Mouse (Mus musculus) limb, embryonic 13.5 days (tissue): ENCODE data around the gene Gm3409. TPM values are rescaled to one million over a fixed set of nuclear protein-coding genes. Genes with fewer than 3 reads are reported as not detected.
"Not testable (repeated sequence)": the region's sequence is repeated elsewhere in the genome, so short reads cannot be mapped to it uniquely, and the experiment has no call there.

Experiments used
- ATAC-seq: fragments of 200-750 bp; cut with Nextera tagmentation; 2 replicates; pipeline ENCODE4 v1.8.0; 2017; ENCODE audit warnings: low read depth, moderate number of reproducible peaks, moderate TSS enrichment; ENCODE audit not compliant: low FRiP score
- H3K27ac ChIP-seq: fragments of 300-500 bp; sonication (generic); 2 replicates; pipeline ENCODE4 v1.5.1; 2015; ENCODE audit warnings: inconsistent platforms, mild to moderate bottlenecking, moderate library complexity
- H3K27me3 ChIP-seq: fragments of 300-500 bp; sonication (generic); 2 replicates; pipeline ENCODE4 v1.6.1; 2015; ENCODE audit warnings: mild to moderate bottlenecking, inconsistent platforms
- H3K36me3 ChIP-seq: fragments of 300-500 bp; sonication (generic); 2 replicates; pipeline ENCODE4 v1.6.1; 2015; ENCODE audit warnings: inconsistent platforms, mild to moderate bottlenecking, moderate library complexity
- H3K4me1 ChIP-seq: fragments of 300-500 bp; sonication (generic); 2 replicates; pipeline ENCODE4 v1.6.1; 2015; ENCODE audit warnings: inconsistent platforms
- H3K4me2 ChIP-seq: fragments of 300-500 bp; sonication (generic); replicated peaks from 2 replicates; pipeline ENCODE4 v1.6.1; 2015; ENCODE audit warnings: inconsistent platforms, mild to moderate bottlenecking, moderate library complexity
- H3K4me3 ChIP-seq: fragments of 300-500 bp; sonication (generic); 2 replicates; pipeline ENCODE4 v1.5.1; 2015; ENCODE audit warnings: moderate library complexity, mild to moderate bottlenecking, inconsistent platforms
- H3K9ac ChIP-seq: fragments of 300-500 bp; sonication (generic); 2 replicates; pipeline ENCODE4 v1.6.1; 2015; ENCODE audit warnings: mild to moderate bottlenecking, inconsistent platforms
- H3K9me3 ChIP-seq: fragments of 300-500 bp; sonication (generic); 2 replicates; pipeline ENCODE4 v1.6.1; 2016; ENCODE audit warnings: inconsistent platforms
- WGBS: fragments of 180-500 bp; shearing (Covaris S2); methylation state at CpG from one replicate; pipeline ENCODE4 v1.1.7; 2015; 5-methylcytosine and 5-hydroxymethylcytosine counted together
- polyA plus RNA-seq: library from polyadenylated mRNA; unstranded; fragments of >200 nt; fragmentation: Nextera tagmentation; extraction: Ambion mirVana; gene quantifications from 2 replicates; pipeline ENCODE4 v1.2.1, GENCODE M21; 2015

Gm3409 gene
- not detected in 2 replicates for polyA plus RNA-seq

DNA sequence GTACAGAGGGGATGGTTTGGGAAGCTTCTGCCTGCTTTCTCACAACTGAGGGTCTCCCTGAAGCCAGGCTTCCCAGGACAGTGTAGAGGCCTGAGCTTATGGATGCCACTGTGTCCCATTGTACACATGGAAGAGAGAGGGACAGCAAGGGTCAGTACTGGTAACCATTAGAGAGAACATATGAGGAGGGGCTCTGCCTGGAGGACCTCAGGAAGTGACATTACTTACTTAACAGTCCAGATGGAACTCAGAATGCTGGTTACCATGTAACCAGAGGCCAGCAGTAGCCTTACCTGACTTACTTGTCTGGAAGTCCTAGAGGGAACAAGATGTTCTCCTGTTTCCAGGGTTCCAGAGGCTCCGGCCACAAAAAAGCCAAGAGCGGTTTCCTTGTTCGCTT, at the start of gene Gm3409:
Gm3409 (plus strand) TSS at position 301 of the 400 bp plus-strand sequence.
- H3K4me2 ChIP-seq, ATAC-seq, H3K4me1 ChIP-seq, H3K9ac ChIP-seq, H3K36me3 ChIP-seq, H3K9me3 ChIP-seq, H3K27me3 ChIP-seq, H3K4me3 ChIP-seq, H3K27ac ChIP-seq: not testable (repeated sequence)
- WGBS: 97% methylated on average over 3 of the region's 3 CpGs

DNA sequence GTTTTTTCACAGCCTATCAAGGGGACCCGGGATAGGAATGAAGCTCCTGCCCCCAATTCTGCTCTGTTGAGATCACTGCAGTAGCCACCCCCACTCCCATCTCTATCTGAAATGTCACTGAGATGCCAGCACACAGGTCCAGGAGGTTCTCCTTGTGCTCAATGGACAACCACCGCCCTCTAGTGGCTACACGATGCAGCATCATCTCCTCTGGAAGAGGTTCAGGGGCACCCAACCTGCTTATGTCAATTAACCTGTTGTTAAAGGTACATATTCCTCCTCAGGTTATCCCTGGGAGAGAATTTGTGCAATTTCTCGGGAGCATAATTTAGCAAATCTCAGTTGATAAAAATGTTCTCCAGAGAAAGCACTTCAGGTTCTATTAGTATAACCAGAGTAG, 48.5 kb upstream of the Gm3409 start:
- H3K4me3 ChIP-seq, H3K9ac ChIP-seq, H3K27ac ChIP-seq: not testable (repeated sequence)

DNA sequence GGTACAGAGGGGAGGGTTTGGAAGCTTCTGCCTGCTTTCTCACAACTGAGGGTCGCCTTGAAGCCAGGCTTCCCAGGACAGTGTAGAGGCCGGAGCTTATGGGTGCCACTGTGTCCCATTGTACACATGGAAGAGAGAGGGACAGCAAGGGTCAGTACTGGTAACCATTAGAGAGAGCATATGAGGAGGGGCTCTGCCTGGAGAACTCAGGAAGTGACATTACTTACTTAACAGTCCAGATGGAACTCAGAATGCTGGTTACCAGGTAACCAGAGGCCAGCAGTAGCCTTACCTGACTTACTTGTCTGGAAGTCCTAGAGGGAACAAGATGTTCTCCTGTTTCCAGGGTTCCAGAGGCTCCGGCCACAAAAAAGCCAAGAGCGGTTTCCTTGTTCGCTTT, 46.4 kb upstream of the Gm3409 start, which contains the start of gene Gm6370:
Gm6370 (plus strand) TSS at position 301 of the 400 bp plus-strand sequence.
- ATAC-seq, H3K4me1 ChIP-seq, H3K9me3 ChIP-seq, H3K4me2 ChIP-seq, H3K9ac ChIP-seq, H3K4me3 ChIP-seq, H3K27ac ChIP-seq, H3K27me3 ChIP-seq, H3K36me3 ChIP-seq: not testable (repeated sequence)
- no CpG with 5 or more reads among the region's 5 CpGs for WGBS

More for the DNA sequence above, 48.5 kb upstream of the Gm3409 start:
- H3K9me3 ChIP-seq, H3K27me3 ChIP-seq, H3K36me3 ChIP-seq, ATAC-seq, H3K4me1 ChIP-seq, H3K4me2 ChIP-seq: not testable (repeated sequence)
- 8% methylated on average over 3 of the region's 4 CpGs for WGBS

DNA sequence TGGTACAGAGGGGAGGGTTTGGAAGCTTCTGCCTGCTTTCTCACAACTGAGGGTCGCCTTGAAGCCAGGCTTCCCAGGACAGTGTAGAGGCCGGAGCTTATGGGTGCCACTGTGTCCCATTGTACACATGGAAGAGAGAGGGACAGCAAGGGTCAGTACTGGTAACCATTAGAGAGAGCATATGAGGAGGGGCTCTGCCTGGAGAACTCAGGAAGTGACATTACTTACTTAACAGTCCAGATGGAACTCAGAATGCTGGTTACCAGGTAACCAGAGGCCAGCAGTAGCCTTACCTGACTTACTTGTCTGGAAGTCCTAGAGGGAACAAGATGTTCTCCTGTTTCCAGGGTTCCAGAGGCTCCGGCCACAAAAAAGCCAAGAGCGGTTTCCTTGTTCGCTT, 35.3 kb upstream of the Gm3409 start, which contains the start of gene 4930449I24Rik:
4930449I24Rik (plus strand) TSS at position 301 of the 400 bp plus-strand sequence.
- H3K27ac ChIP-seq, H3K4me2 ChIP-seq, H3K9ac ChIP-seq, H3K27me3 ChIP-seq, H3K4me3 ChIP-seq, H3K9me3 ChIP-seq, H3K4me1 ChIP-seq, H3K36me3 ChIP-seq, ATAC-seq: not testable (repeated sequence)
- WGBS: no CpG with 5 or more reads among the region's 5 CpGs

DNA sequence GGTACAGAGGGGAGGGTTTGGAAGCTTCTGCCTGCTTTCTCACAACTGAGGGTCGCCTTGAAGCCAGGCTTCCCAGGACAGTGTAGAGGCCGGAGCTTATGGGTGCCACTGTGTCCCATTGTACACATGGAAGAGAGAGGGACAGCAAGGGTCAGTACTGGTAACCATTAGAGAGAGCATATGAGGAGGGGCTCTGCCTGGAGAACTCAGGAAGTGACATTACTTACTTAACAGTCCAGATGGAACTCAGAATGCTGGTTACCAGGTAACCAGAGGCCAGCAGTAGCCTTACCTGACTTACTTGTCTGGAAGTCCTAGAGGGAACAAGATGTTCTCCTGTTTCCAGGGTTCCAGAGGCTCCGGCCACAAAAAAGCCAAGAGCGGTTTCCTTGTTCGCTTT, 23.6 kb upstream of the Gm3409 start, which contains the start of gene Gm3402:
Gm3402 (plus strand) TSS at position 301 of the 400 bp plus-strand sequence.
- H3K9me3 ChIP-seq, H3K36me3 ChIP-seq, H3K27ac ChIP-seq, H3K4me1 ChIP-seq, H3K4me3 ChIP-seq, H3K9ac ChIP-seq, H3K4me2 ChIP-seq, ATAC-seq, H3K27me3 ChIP-seq: not testable (repeated sequence)
- 90% methylated on average over 1 of the region's 5 CpGs for WGBS

DNA sequence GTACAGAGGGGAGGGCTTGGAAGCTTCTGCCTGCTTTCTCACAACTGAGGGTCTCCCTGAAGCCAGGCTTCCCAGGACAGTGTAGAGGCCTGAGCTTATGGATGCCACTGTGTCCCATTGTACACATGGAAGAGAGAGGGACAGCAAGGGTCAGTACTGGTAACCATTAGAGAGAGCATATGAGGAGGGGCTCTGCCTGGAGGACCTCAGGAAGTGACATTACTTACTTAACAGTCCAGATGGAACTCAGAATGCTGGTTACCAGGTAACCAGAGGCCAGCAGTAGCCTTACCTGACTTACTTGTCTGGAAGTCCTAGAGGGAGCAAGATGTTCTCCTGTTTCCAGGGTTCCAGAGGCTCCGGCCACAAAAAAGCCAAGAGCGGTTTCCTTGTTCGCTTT, 11.9 kb upstream of the Gm3409 start, which contains the start of gene Gm3404:
Gm3404 (plus strand) TSS at position 301 of the 400 bp plus-strand sequence.
- not testable (repeated sequence) for H3K9me3 ChIP-seq, H3K4me3 ChIP-seq, H3K27ac ChIP-seq, H3K4me1 ChIP-seq, H3K36me3 ChIP-seq, ATAC-seq, H3K4me2 ChIP-seq, H3K9ac ChIP-seq, H3K27me3 ChIP-seq
- WGBS: 88% methylated on average over 3 of the region's 3 CpGs

GRCm38 (mm10) chr5:146555836-146556235, 18.4 kb downstream of the Gm3409 start, which contains the start of gene Gm3415:
Gene Gm3415 (plus strand): TSS chr5:146556136.
- H3K27ac ChIP-seq, H3K4me2 ChIP-seq, H3K36me3 ChIP-seq, H3K9ac ChIP-seq, ATAC-seq, H3K27me3 ChIP-seq, H3K4me1 ChIP-seq, H3K9me3 ChIP-seq, H3K4me3 ChIP-seq: not testable (repeated sequence)
- WGBS: no CpG with 5 or more reads among the region's 3 CpGs

GRCm38 (mm10) chr5:146564259-146564658, 26.8 kb downstream of the Gm3409 start:
- H3K4me2 ChIP-seq: no peak overlapping the region
- no peaks in the 10 kb centered on the region for H3K4me1 ChIP-seq
- ATAC-seq: no peak
- 96% methylated on average over 1 of the region's 1 CpGs for WGBS
- no peak overlapping the region for H3K4me3 ChIP-seq
- H3K27ac ChIP-seq: no peak overlapping the region
- H3K27me3 ChIP-seq: no peaks in the 10 kb centered on the region
- H3K36me3 ChIP-seq: no peaks in the 10 kb centered on the region
- H3K9me3 ChIP-seq: no peaks in the 10 kb centered on the region
- no peak overlapping the region for H3K9ac ChIP-seq

DNA sequence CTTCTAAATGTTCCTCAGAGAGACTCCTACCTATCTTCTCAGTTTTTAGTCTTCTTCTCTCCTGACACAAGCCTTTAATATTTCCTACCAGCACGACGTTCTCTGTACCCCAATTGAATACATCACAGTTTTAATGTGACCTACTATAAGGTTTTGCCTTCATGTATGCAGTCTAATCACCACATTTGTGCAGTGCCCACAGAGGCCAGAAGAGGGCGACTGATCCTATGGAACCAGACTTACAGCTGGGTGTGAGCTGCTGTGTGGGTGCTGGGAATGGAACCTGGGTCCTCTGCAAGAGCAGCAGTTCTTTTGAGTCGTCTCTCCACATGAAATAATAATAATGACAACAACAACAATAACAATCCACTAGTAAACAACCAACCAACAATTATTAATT, 29.6 kb downstream of the Gm3409 start:
- no peak for ATAC-seq

GRCm38 (mm10) chr5:146570179-146570578, 32.7 kb downstream of the Gm3409 start:
- not testable (repeated sequence) for H3K4me1 ChIP-seq, H3K27ac ChIP-seq, H3K9me3 ChIP-seq, ATAC-seq, H3K9ac ChIP-seq, H3K36me3 ChIP-seq, H3K4me2 ChIP-seq, H3K4me3 ChIP-seq, H3K27me3 ChIP-seq
- WGBS: 82% methylated on average over 6 of the region's 6 CpGs

More for the DNA sequence above, 29.6 kb downstream of the Gm3409 start:
- Histone ChIP-seq H3K4me3 (no peak overlapping the region), H3K9me3 (no peaks in the 10 kb centered on the region), H3K27me3 (no peaks in the 10 kb centered on the region), H3K9ac (no peak overlapping the region), H3K27ac (no peak overlapping the region), H3K4me2 (no peak overlapping the region), H3K36me3 (no peaks in the 10 kb centered on the region), H3K4me1 (no peaks in the 10 kb centered on the region)
- 62% methylated on average over 4 of the region's 4 CpGs for WGBS

- not testable (repeated sequence) for H3K4me2 ChIP-seq, H3K27me3 ChIP-seq, H3K9ac ChIP-seq, H3K4me3 ChIP-seq, ATAC-seq, H3K9me3 ChIP-seq, H3K36me3 ChIP-seq, H3K4me1 ChIP-seq, H3K27ac ChIP-seq
- WGBS: 63% methylated on average over 6 of the region's 6 CpGs
Measured at GRCm38 (mm10) chr5:146571830-146572734, 34.6 kb downstream of the Gm3409 start.

DNA sequence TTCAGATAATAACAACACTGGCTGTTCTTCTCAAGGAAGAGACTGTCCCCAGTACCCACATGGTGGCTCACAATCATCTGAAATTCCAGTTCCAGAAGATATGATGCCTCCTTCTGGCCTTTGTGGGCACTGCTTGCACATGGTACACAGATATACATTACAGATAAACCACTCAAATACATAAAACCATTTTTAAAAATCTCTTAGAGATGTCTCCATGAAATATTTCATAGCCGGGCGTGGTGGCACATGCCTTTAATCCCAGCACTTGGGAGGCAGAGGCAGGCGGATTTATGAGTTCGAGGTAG, 35.2 kb downstream of the Gm3409 start:
- not testable (repeated sequence) for ATAC-seq, H3K4me1 ChIP-seq
- 89% methylated on average over 4 of the region's 4 CpGs for WGBS

More for the DNA sequence above, 35.2 kb downstream of the Gm3409 start:
- H3K4me2 ChIP-seq, H3K4me3 ChIP-seq, H3K9ac ChIP-seq, H3K27me3 ChIP-seq, H3K27ac ChIP-seq, H3K9me3 ChIP-seq, H3K36me3 ChIP-seq: not testable (repeated sequence)
